Mouse (Mus musculus) heart, embryonic 16.5 days (tissue): ENCODE measurements around the gene Fam69a. TPM values are rescaled to one million over a fixed set of nuclear protein-coding genes. Genes with fewer than 3 reads are reported as not detected.
A peak's percentile ranks its signal among the peaks of the same experiment; 100 is the strongest.

Experiments
- ATAC-seq: fragments of 200-750 bp; cut with Nextera tagmentation; replicated peaks from 2 replicates; pipeline ENCODE4 v1.8.0; 2017; ENCODE audit warnings: moderate number of reproducible peaks; ENCODE audit not compliant: insufficient read depth, low FRiP score; ENCODE audit errors: extremely low read depth
- H3K27ac ChIP-seq: fragments of 300-500 bp; sonication (generic); 2 replicates; pipeline ENCODE4 v1.5.1; 2014; ENCODE audit warnings: mild to moderate bottlenecking, low read length, control low read depth, moderate library complexity
- H3K27me3 ChIP-seq: fragments of 300-500 bp; sonication (generic); 2 replicates; pipeline ENCODE4 v1.6.1; 2014; ENCODE audit warnings: low read length, mixed read lengths; ENCODE audit not compliant: control insufficient read depth, insufficient read depth
- H3K36me3 ChIP-seq: fragments of 300-500 bp; sonication (generic); 2 replicates; pipeline ENCODE4 v1.6.1; 2014; ENCODE audit not compliant: control insufficient read depth, insufficient read depth
- H3K4me1 ChIP-seq: fragments of 300-500 bp; sonication (generic); 2 replicates; pipeline ENCODE4 v1.6.1; 2014; ENCODE audit warnings: low read length, mixed read lengths; ENCODE audit not compliant: control insufficient read depth, insufficient read depth
- H3K4me2 ChIP-seq: fragments of 300-500 bp; sonication (generic); 2 replicates; pipeline ENCODE4 v1.6.1; 2014; ENCODE audit warnings: low read depth, mild to moderate bottlenecking, control low read depth, low read length
- H3K4me3 ChIP-seq: fragments of 300-500 bp; sonication (generic); 2 replicates; pipeline ENCODE4 v1.5.1; 2014; ENCODE audit warnings: mild to moderate bottlenecking, control low read depth, low read length
- H3K9ac ChIP-seq: fragments of 300-500 bp; sonication (generic); 2 replicates; pipeline ENCODE4 v1.6.1; 2014; ENCODE audit warnings: low read length, control low read depth
- H3K9me3 ChIP-seq: fragments of 300-500 bp; sonication (generic); replicated peaks from 2 replicates; pipeline ENCODE4 v1.6.1; 2016; ENCODE audit warnings: low read length; ENCODE audit not compliant: control insufficient read depth
- WGBS: fragments of 180-500 bp; shearing (Covaris S2); extraction: QIAGEN DNeasy Blood & Tissue Kit; methylation state at CpG from one replicate; pipeline ENCODE4 v1.1.7; 2014; 5-methylcytosine and 5-hydroxymethylcytosine counted together
- polyA plus RNA-seq: library from polyadenylated mRNA; unstranded; fragments of >200 nt; fragmentation: Nextera tagmentation; extraction: Ambion mirVana; gene quantifications from 2 replicates; pipeline ENCODE4 v1.2.1, GENCODE M21; 2015

Gene Fam69a
- polyA plus RNA-seq, 1 experiment from 2014 or later: 23.1 TPM

DNA sequence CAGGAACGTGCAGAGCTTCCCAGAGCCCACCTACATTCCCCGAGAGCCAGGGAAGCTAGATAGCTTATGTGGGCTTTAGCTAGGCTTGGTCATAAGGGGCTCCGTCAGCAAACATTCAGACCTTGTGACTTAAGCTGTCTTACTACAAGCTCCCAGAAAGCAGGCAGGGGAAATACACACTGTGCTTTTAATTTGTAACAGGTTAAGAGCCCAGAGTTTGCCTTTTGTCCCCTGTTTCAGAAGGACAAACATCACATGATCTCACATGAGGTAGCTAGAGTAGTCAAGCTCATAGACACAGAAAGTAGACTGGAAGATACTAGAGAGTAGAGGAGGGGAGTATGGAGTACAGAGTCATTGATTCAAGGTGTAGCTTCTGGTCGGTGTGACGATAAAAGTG lies 106.2 kb downstream of the Fam69a start:
- Histone ChIP-seq H3K4me2 (no peak overlapping the region), H3K9me3 (no peaks in the 10 kb centered on the region), H3K36me3 (no peaks in the 10 kb centered on the region), H3K4me1 (peaks cover 2% of the 10 kb centered on the region; the same call in 1 of the 2 replicates), H3K9ac (no peak overlapping the region), H3K27ac (no peak overlapping the region), H3K4me3 (no peak overlapping the region), H3K27me3 (no peaks in the 10 kb centered on the region)
- 65% methylated on average over 5 of the region's 5 CpGs for WGBS
- ATAC-seq: no peak

- no peaks in the 10 kb centered on the region for H3K36me3 ChIP-seq
- no peaks in the 10 kb centered on the region for H3K27me3 ChIP-seq
- peaks cover 26% of the 10 kb centered on the region for H3K4me1 ChIP-seq
- no peaks in the 10 kb centered on the region for H3K9me3 ChIP-seq
- no peak for ATAC-seq
- H3K27ac ChIP-seq: no peak overlapping the region
- no peak overlapping the region for H3K9ac ChIP-seq
- no peak overlapping the region for H3K4me3 ChIP-seq
- 84% methylated on average over 1 of the region's 1 CpGs for WGBS
- H3K4me2 ChIP-seq: no peak overlapping the region
These were observed 109.8 kb downstream of the Fam69a start for GRCm38 (mm10) chr5:107877053-107877452.

DNA sequence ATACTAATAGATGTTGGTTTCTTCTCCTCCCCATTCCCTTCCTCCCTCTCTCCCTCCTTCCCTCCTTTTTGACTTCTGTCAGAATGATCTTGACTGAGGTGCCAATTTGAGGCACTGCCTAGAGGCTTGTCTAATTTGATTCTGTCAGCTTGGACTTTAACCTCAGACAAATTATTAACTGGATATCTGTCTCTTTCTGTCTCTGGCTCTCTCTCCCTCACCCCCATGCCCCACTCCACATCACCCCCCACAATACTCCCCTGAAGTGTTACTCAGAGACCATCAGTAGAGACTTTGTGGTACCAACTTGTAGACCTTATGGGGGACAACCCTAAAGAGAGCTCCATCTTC lies 111.6 kb downstream of the Fam69a start:
- Histone ChIP-seq H3K27ac (peak overlapping the region; percentile 94), H3K4me3 (no peak overlapping the region), H3K9ac (peak overlapping the region; percentile 46; the same call in 1 of the 2 replicates), H3K9me3 (no peaks in the 10 kb centered on the region), H3K27me3 (no peaks in the 10 kb centered on the region), H3K36me3 (no peaks in the 10 kb centered on the region), H3K4me1 (peaks cover 27% of the 10 kb centered on the region), H3K4me2 (peak overlapping the region; percentile 57)
- ATAC-seq: no peak

GRCm38 (mm10) chr5:107874561-107875260 lies 112.2 kb downstream of the Fam69a start, which contains the start of gene Evi5:
Evi5 (minus strand) TSS chr5:107875107.
- no peaks in the 10 kb centered on the region for H3K36me3 ChIP-seq
- H3K4me1 ChIP-seq: peaks cover 27% of the 10 kb centered on the region
- H3K4me2 ChIP-seq: peak within 1 kb of the TSS; percentile 57
- H3K4me3 ChIP-seq: peak within 1 kb of the TSS; percentile 8
- H3K9ac ChIP-seq: peak within 1 kb of the TSS; percentile 55
- no peaks in the 10 kb centered on the region for H3K9me3 ChIP-seq
- 30% methylated on average over 4 of the region's 4 CpGs for WGBS
- H3K27ac ChIP-seq: peak within 1 kb of the TSS; percentile 94
- no peaks in the 10 kb centered on the region for H3K27me3 ChIP-seq
- no peak; the same call in 1 of the 2 replicates for ATAC-seq

- Histone ChIP-seq H3K27ac (peak overlapping the region; percentile 94), H3K4me2 (peak overlapping the region; percentile 57), H3K4me1 (peaks cover 27% of the 10 kb centered on the region), H3K4me3 (peak overlapping the region; percentile 8), H3K27me3 (no peaks in the 10 kb centered on the region), H3K9me3 (no peaks in the 10 kb centered on the region), H3K36me3 (no peaks in the 10 kb centered on the region), H3K9ac (peak overlapping the region; percentile 55)
- WGBS: 30% methylated on average over 7 of the region's 7 CpGs
- ATAC-seq: peak; percentile 37
These were observed 113.0 kb downstream of the Fam69a start for GRCm38 (mm10) chr5:107873886-107874302.

DNA sequence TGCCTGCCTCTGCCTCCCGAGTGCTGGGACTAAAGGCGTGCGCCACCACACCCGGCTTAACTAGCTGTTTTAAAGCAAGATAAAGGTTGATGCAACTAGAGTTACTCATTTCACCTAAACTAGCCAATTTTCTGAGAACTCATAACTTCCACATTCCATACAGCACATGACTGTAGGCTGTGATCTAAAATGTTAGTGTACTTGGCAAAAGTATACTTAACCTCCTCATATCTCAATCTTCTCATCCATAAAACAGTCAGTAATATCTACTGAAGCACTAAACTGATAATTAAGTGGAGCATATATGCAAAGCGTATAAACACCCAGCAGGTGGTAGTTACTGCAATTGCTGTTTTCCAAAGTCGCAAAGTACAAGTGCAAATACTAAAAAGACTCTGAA lies 113.6 kb downstream of the Fam69a start:
- 84% methylated on average over 6 of the region's 6 CpGs for WGBS
- Histone ChIP-seq H3K9ac (no peak overlapping the region; the same call in 1 of the 2 replicates), H3K27ac (peak overlapping the region; percentile 94), H3K4me3 (no peak overlapping the region), H3K4me2 (0 out of 2 replicates have a peak overlapping the region, but pooled peaks have one; percentile 19), H3K27me3 (no peaks in the 10 kb centered on the region), H3K4me1 (peaks cover 27% of the 10 kb centered on the region), H3K36me3 (no peaks in the 10 kb centered on the region), H3K9me3 (no peaks in the 10 kb centered on the region)
- no peak for ATAC-seq

GRCm38 (mm10) chr5:107869701-107870100 lies 117.2 kb downstream of the Fam69a start:
- no peaks in the 10 kb centered on the region for H3K27me3 ChIP-seq
- no peaks in the 10 kb centered on the region for H3K9me3 ChIP-seq
- H3K4me3 ChIP-seq: no peak overlapping the region
- H3K36me3 ChIP-seq: no peaks in the 10 kb centered on the region
- 48% methylated on average over 2 of the region's 2 CpGs for WGBS
- no peak overlapping the region for H3K4me2 ChIP-seq
- no peak overlapping the region for H3K27ac ChIP-seq
- no peak for ATAC-seq
- peaks cover 35% of the 10 kb centered on the region for H3K4me1 ChIP-seq
- no peak overlapping the region for H3K9ac ChIP-seq

DNA sequence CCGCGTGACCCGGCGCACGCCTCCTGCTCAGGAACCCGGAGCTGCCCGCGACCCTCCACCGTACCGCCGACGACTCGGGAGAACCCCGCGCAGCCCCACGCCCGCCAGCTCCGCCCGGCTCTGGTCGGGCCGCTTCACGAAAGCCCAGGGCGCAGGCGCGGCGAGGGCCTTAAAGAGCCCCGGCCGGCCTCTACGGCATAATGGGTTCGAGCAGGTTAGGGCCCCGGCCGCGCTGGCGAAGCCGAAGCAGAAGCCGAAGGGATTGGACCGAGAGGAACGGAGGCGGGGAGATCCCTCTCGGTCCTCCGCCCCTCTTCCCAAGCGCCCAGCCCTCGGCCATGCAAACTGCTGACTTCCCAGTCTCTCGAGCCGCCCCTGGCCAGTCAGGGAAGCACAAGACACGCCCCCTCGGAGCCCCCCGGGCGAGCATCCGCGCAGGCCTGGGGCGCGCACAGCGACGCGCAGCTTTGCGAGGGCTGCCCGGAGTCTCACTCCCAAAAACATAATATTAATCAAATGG lies 117.9 kb downstream of the Fam69a start:
- Histone ChIP-seq H3K4me1 (peaks cover 33% of the 10 kb centered on the region), H3K9me3 (no peaks in the 10 kb centered on the region), H3K36me3 (no peaks in the 10 kb centered on the region), H3K27ac (peak overlapping the region; percentile 99), H3K9ac (peak overlapping the region; percentile 98), H3K4me3 (peak overlapping the region; percentile 92), H3K27me3 (no peaks in the 10 kb centered on the region), H3K4me2 (peak overlapping the region; percentile 56)
- peak; percentile 98 for ATAC-seq
- under 1% methylated on average over 58 of the region's 58 CpGs for WGBS
